Mouse (Mus musculus): ENCODE results near the gene Gm5724.

- TF ChIP-seq EP300 (IDR thresholded peaks at IDR 0.05) (no peak), CTCF (IDR thresholded peaks at IDR 0.05) (no peak)
Observed at GRCm38 (mm10) chr6:141774476-141774875, 866 bp upstream of the Gm5724 start.

All from lung, postnatal 0 days (tissue).